Mouse (Mus musculus) myocyte (in vitro differentiated cells): ENCODE data around the gene Sarm1. TPM values are rescaled to one million over a fixed set of nuclear protein-coding genes. Genes with fewer than 3 reads are reported as not detected.

ENCODE experiments used
- H3K27me3 ChIP-seq: one replicate; pipeline ENCODE4 v1.6.1; 2011; ENCODE audit not compliant: control insufficient read depth, insufficient read depth, insufficient read length
- H3K36me3 ChIP-seq: one replicate; pipeline ENCODE4 v1.6.1; 2011; ENCODE audit not compliant: control insufficient read depth, insufficient read depth
- H3K4me2 ChIP-seq: one replicate; pipeline ENCODE4 v1.6.1; 2011; ENCODE audit warnings: low read depth, control low read depth
- H3K4me3 ChIP-seq: one replicate; pipeline ENCODE4 v1.5.1; 2011; ENCODE audit warnings: mild to moderate bottlenecking, control low read depth, moderate library complexity
- H3K79me2 ChIP-seq: one replicate; pipeline ENCODE4 v1.6.1; 2011; ENCODE audit not compliant: control insufficient read depth, insufficient read depth
- H3ac ChIP-seq: one replicate; pipeline ENCODE4 v1.6.1; 2011; ENCODE audit not compliant: control insufficient read depth, insufficient read length
- CEBPB ChIP-seq: IDR thresholded peaks from 2 replicates; pipeline ENCODE4 v1.6.1; 2011; ENCODE audit warnings: mild to moderate bottlenecking, moderate library complexity; ENCODE audit not compliant: poor library complexity, insufficient read depth, severe bottlenecking
- E2F4 ChIP-seq: IDR thresholded peaks from one replicate; pipeline ENCODE4 v1.6.1; 2011; ENCODE audit warnings: mild to moderate bottlenecking, control low read depth, moderate library complexity; ENCODE audit not compliant: insufficient read depth
- MAX ChIP-seq: IDR thresholded peaks from one replicate; pipeline ENCODE4 v1.6.1; 2011; ENCODE audit warnings: low read depth, mild to moderate bottlenecking, control low read depth
- MYOD1 ChIP-seq, 3 experiments: IDR thresholded peaks; one replicate each; pipeline ENCODE4 v1.6.1; 2011; ENCODE audit warnings: control low read depth in 2 of 3, low read depth in 2 of 3, mild to moderate bottlenecking in 2 of 3, moderate library complexity in 1 of 3; ENCODE audit not compliant: insufficient read length in 2 of 3, control insufficient read depth in 1 of 3
- MYOG ChIP-seq, 3 experiments: IDR thresholded peaks; one replicate each; pipeline ENCODE4 v1.6.1; 2011; ENCODE audit warnings: control low read depth in 2 of 3, low read depth in 2 of 3, mild to moderate bottlenecking in 2 of 3; ENCODE audit not compliant: insufficient read length in 2 of 3, control insufficient read depth in 1 of 3, insufficient read depth in 1 of 3
- POLR2A ChIP-seq: IDR thresholded peaks from one replicate; pipeline ENCODE4 v1.6.1; 2011; ENCODE audit warnings: low read depth, mild to moderate bottlenecking, control low read depth, moderate library complexity; ENCODE audit not compliant: insufficient read length
- POLR2AphosphoS2 ChIP-seq: IDR thresholded peaks from one replicate; pipeline ENCODE4 v1.6.1; 2011; ENCODE audit warnings: low read depth, control low read depth; ENCODE audit not compliant: insufficient read length
- REST ChIP-seq: IDR thresholded peaks from one replicate; pipeline ENCODE4 v1.6.1; 2011; ENCODE audit warnings: mild to moderate bottlenecking, control low read depth, moderate library complexity; ENCODE audit not compliant: insufficient read depth, insufficient read length
- SRF ChIP-seq: IDR thresholded peaks from one replicate; pipeline ENCODE4 v1.6.1; 2011; ENCODE audit warnings: low read depth; ENCODE audit not compliant: control insufficient read depth, insufficient read length
- TCF12 ChIP-seq: IDR thresholded peaks from one replicate; pipeline ENCODE4 v1.6.1; 2011; ENCODE audit warnings: mild to moderate bottlenecking, control low read depth; ENCODE audit not compliant: poor library complexity, insufficient read depth, severe bottlenecking
- TCF3 ChIP-seq: IDR thresholded peaks from one replicate; pipeline ENCODE4 v1.6.1; 2011; ENCODE audit warnings: low read depth, control low read depth; ENCODE audit not compliant: insufficient read length
- USF1 ChIP-seq: IDR thresholded peaks from one replicate; pipeline ENCODE4 v1.6.1; 2011; ENCODE audit warnings: low read depth, mild to moderate bottlenecking, control low read depth, moderate library complexity
- polyA plus RNA-seq: library from polyadenylated mRNA; unstranded; fragments of >200 nt; fragmentation: generic; extraction: Trizol; gene quantifications from one replicate; pipeline ENCODE4 v1.2.1, GENCODE M21; 2012; ENCODE audit warnings: missing spikeins

Gene Sarm1
- polyA plus RNA-seq, 1 experiment: 0.17 TPM

GRCm38 (mm10) chr11:78530001-78530400 is 32.4 kb upstream of the Sarm1 start:
- H3K36me3 ChIP-seq: peaks cover 33% of the 10 kb centered on the region
- no peak overlapping the region for H3ac ChIP-seq
- no peaks in the 10 kb centered on the region for H3K27me3 ChIP-seq
- no peak overlapping the region for H3K4me2 ChIP-seq
- TF ChIP-seq POLR2A (no peak), MYOG (IDR thresholded peaks at IDR 0.05; ENCODE audit: control insufficient read depth in 1 of 3, insufficient read depth in 1 of 3, insufficient read length in 2 of 3, low read depth in 2 of 3) (no peak), POLR2AphosphoS2 (no peak), E2F4 (no peak), REST (no peak), CEBPB (no peak), TCF12 (no peak), SRF (no peak), USF1 (no peak), MAX (no peak), MYOD1 (IDR thresholded peaks at IDR 0.05; ENCODE audit: control insufficient read depth in 1 of 3, insufficient read length in 2 of 3, low read depth in 2 of 3) (no peak), TCF3 (no peak)
- H3K79me2 ChIP-seq: peaks cover 46% of the 10 kb centered on the region
- H3K4me3 ChIP-seq: no peak overlapping the region

- Histone ChIP-seq H3K79me2 (peaks cover 34% of the 10 kb centered on the region), H3K36me3 (peaks cover 42% of the 10 kb centered on the region)
Observed at GRCm38 (mm10) chr11:78528714-78529113, 31.2 kb upstream of the Sarm1 start.

DNA sequence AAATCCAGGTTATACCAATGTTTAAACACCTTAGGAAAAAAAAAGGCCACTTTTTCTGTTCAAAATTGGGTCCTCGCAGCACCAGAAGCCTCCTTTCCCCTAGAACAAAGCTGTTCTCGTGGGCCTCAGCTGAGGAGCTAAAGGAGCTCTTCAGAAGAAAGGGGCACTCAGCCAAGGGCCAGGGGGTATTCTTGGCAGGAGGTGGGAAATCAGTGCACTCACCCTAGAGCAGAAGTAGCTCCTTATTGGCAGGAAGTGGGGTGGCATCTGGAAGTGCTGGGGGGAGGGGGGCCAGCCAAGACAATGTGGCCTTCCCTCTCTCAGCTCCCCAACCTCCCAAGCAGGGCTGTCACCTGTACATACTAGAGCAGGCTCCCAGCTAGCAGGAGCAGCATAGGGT is 27.3 kb upstream of the Sarm1 start:
- peaks cover 67% of the 10 kb centered on the region for H3K36me3 ChIP-seq
- H3K79me2 ChIP-seq: no peaks in the 10 kb centered on the region
- H3ac ChIP-seq: no peak overlapping the region
- no peaks in the 10 kb centered on the region for H3K27me3 ChIP-seq
- TF ChIP-seq POLR2AphosphoS2 (peak; percentile 60), E2F4 (no peak)
- H3K4me2 ChIP-seq: no peak overlapping the region
- no peak overlapping the region for H3K4me3 ChIP-seq

More at GRCm38 (mm10) chr11:78528714-78529113, 31.2 kb upstream of the Sarm1 start:
- H3K4me3 ChIP-seq: no peak overlapping the region
- no peak for TF ChIP-seq MAX
- TF ChIP-seq MYOD1 (IDR thresholded peaks at IDR 0.05; ENCODE audit: control insufficient read depth in 1 of 3, insufficient read length in 2 of 3, low read depth in 2 of 3): no peak
- no peak for TF ChIP-seq SRF
- H3K27me3 ChIP-seq: no peaks in the 10 kb centered on the region
- H3K4me2 ChIP-seq: no peak overlapping the region
- H3ac ChIP-seq: no peak overlapping the region

- Histone ChIP-seq H3K36me3 (peaks cover 66% of the 10 kb centered on the region), H3ac (no peak overlapping the region), H3K4me2 (no peak overlapping the region), H3K4me3 (no peak overlapping the region), H3K79me2 (no peaks in the 10 kb centered on the region), H3K27me3 (no peaks in the 10 kb centered on the region)
- no peak for TF ChIP-seq POLR2AphosphoS2
- no peak for TF ChIP-seq CEBPB
- TF ChIP-seq TCF3: no peak
- peak in 2 of 3 experiments; percentile 3 to 5 for TF ChIP-seq MYOD1 (IDR thresholded peaks at IDR 0.05; ENCODE audit: control insufficient read depth in 1 of 3, insufficient read length in 2 of 3, low read depth in 2 of 3)
- no peak for TF ChIP-seq E2F4
- no peak for TF ChIP-seq POLR2A
- no peak for TF ChIP-seq SRF
- TF ChIP-seq USF1: no peak
- TF ChIP-seq REST: no peak
Observed at GRCm38 (mm10) chr11:78523241-78523955, 25.8 kb upstream of the Sarm1 start.

GRCm38 (mm10) chr11:78522481-78522997 is 25.0 kb upstream of the Sarm1 start:
- TF ChIP-seq POLR2AphosphoS2: peak; percentile 20
- TF ChIP-seq SRF: no peak
- Histone ChIP-seq H3K36me3 (peaks cover 67% of the 10 kb centered on the region), H3K4me2 (no peak overlapping the region), H3K79me2 (no peaks in the 10 kb centered on the region), H3ac (no peak overlapping the region), H3K4me3 (no peak overlapping the region), H3K27me3 (no peaks in the 10 kb centered on the region)

- H3K4me3 ChIP-seq: no peak overlapping the region
- no peak overlapping the region for H3K4me2 ChIP-seq
- no peak for TF ChIP-seq MAX
- TF ChIP-seq USF1: no peak
- no peak for TF ChIP-seq TCF12
- TF ChIP-seq E2F4: no peak
- no peak for TF ChIP-seq SRF
- no peak for TF ChIP-seq TCF3
- no peak for TF ChIP-seq MYOG (IDR thresholded peaks at IDR 0.05; ENCODE audit: control insufficient read depth in 1 of 3, insufficient read depth in 1 of 3, insufficient read length in 2 of 3, low read depth in 2 of 3)
- TF ChIP-seq MYOD1 (IDR thresholded peaks at IDR 0.05; ENCODE audit: control insufficient read depth in 1 of 3, insufficient read length in 2 of 3, low read depth in 2 of 3): no peak
- TF ChIP-seq POLR2A: no peak
- TF ChIP-seq CEBPB: no peak
- no peak for TF ChIP-seq POLR2AphosphoS2
- TF ChIP-seq REST: no peak
- no peaks in the 10 kb centered on the region for H3K79me2 ChIP-seq
- H3K36me3 ChIP-seq: peaks cover 63% of the 10 kb centered on the region
- H3ac ChIP-seq: no peak overlapping the region
- no peaks in the 10 kb centered on the region for H3K27me3 ChIP-seq
Observed at GRCm38 (mm10) chr11:78521880-78522279, 24.3 kb upstream of the Sarm1 start.
